Mouse (Mus musculus) CH12.LX (cell line): Measurements from ENCODE around the gene Cers6.

Experiments used
- CTCF ChIP-seq, 2 experiments: IDR thresholded peaks in 1 of 2; conservative IDR thresholded peaks in 1 of 2; 2 replicates each; pipeline ENCODE4 v1.5.1; 2011 to 2012; ENCODE audit warnings: low read depth in 2 of 2, low read length in 2 of 2, improper control_type of control experiment in 1 of 2, inconsistent platforms in 1 of 2, mild to moderate bottlenecking in 1 of 2, moderate library complexity in 1 of 2
- E2F4 ChIP-seq: IDR thresholded peaks from 2 replicates; pipeline ENCODE4 v1.6.1; 2011; ENCODE audit warnings: low read depth, low read length, improper control_type of control experiment; ENCODE audit not compliant: insufficient replicate concordance
- EP300 ChIP-seq: IDR thresholded peaks from 2 replicates; pipeline ENCODE4 v1.6.1; 2011; ENCODE audit warnings: low read length, improper control_type of control experiment
- HCFC1 ChIP-seq: IDR thresholded peaks from 2 replicates; pipeline ENCODE4 v1.6.1; 2012; ENCODE audit warnings: low read depth, mild to moderate bottlenecking, inconsistent platforms, low read length, improper control_type of control experiment
- MAX ChIP-seq: IDR thresholded peaks from 2 replicates; pipeline ENCODE4 v1.6.1; 2011; ENCODE audit warnings: low read length, improper control_type of control experiment
- NRF1 ChIP-seq: IDR thresholded peaks from 2 replicates; pipeline ENCODE4 v1.6.1; 2014; ENCODE audit warnings: low read depth, mild to moderate bottlenecking, inconsistent platforms, low read length, improper control_type of control experiment, moderate library complexity
- POLR2A ChIP-seq: IDR thresholded peaks from 2 replicates; pipeline ENCODE4 v1.6.1; 2011; ENCODE audit warnings: low read depth, mild to moderate bottlenecking, improper control_type of control experiment, low read length
- ZC3H11A ChIP-seq: IDR thresholded peaks from 2 replicates; pipeline ENCODE4 v1.6.1; 2012; ENCODE audit warnings: low read depth, mild to moderate bottlenecking, inconsistent platforms, low read length, improper control_type of control experiment

GRCm38 (mm10) chr2:69051596-69051995, 190.4 kb downstream of the Cers6 start:
- no peak for TF ChIP-seq MAX
- TF ChIP-seq EP300, result no peak
- TF ChIP-seq HCFC1, result no peak
- no peak for TF ChIP-seq POLR2A
- no peak for TF ChIP-seq CTCF (conservative IDR thresholded peaks at IDR 0.05 in 1 of 2, IDR thresholded peaks at IDR 0.05 in 1 of 2; ENCODE audit: low read depth in 2 of 2, low read length in 2 of 2)
- TF ChIP-seq ZC3H11A, result no peak
- TF ChIP-seq NRF1, result no peak
- no peak for TF ChIP-seq E2F4
